Mouse (Mus musculus) 3134 (cell line): ENCODE measurements around the gene Lrrfip1.
A peak's percentile ranks its signal among the peaks of the same experiment; 100 is the strongest.

Experiments used
- DNase-seq: peaks from one replicate; pipeline ENCODE4 v3.0.0-alpha.2; 2011; ENCODE audit warnings: low spot score; ENCODE audit not compliant: insufficient read length; ENCODE audit errors: extremely low read depth

Lrrfip1 gene

GRCm38 (mm10) chr1:91109302-91109701 lies 110.8 kb downstream of the Lrrfip1 start:
- no peak for DNase-seq

GRCm38 (mm10) chr1:91112171-91112570 lies 113.6 kb downstream of the Lrrfip1 start:
- no peak for DNase-seq

GRCm38 (mm10) chr1:91112606-91113005 lies 114.1 kb downstream of the Lrrfip1 start:
- no peak for DNase-seq

- DNase-seq, result no peak
These were observed 123.6 kb downstream of the Lrrfip1 start for GRCm38 (mm10) chr1:91122121-91122520.

GRCm38 (mm10) chr1:91123004-91123403 lies 124.5 kb downstream of the Lrrfip1 start:
- no peak for DNase-seq

- no peak for DNase-seq
These were observed 124.9 kb downstream of the Lrrfip1 start for GRCm38 (mm10) chr1:91123466-91123865.

- no peak for DNase-seq
These were observed 130.3 kb downstream of the Lrrfip1 start for GRCm38 (mm10) chr1:91128849-91129248.

GRCm38 (mm10) chr1:91137036-91137435 lies 138.5 kb downstream of the Lrrfip1 start:
- no peak for DNase-seq

- DNase-seq, result no peak
These were observed 146.3 kb downstream of the Lrrfip1 start, which contains the start of gene Rbm44 for GRCm38 (mm10) chr1:91144813-91145212. Rbm44 (plus strand) TSS chr1:91145089.

- no peak for DNase-seq
These were observed 153.0 kb downstream of the Lrrfip1 start for GRCm38 (mm10) chr1:91151509-91151908.

GRCm38 (mm10) chr1:91166798-91167197 lies 168.3 kb downstream of the Lrrfip1 start:
- DNase-seq, result peak; percentile 58

- no peak for DNase-seq
These were observed 170.6 kb downstream of the Lrrfip1 start for GRCm38 (mm10) chr1:91169157-91169556.

GRCm38 (mm10) chr1:91174796-91175195 lies 176.3 kb downstream of the Lrrfip1 start:
- no peak for DNase-seq

- DNase-seq, result no peak
These were observed 177.5 kb downstream of the Lrrfip1 start for GRCm38 (mm10) chr1:91176026-91176425.

- no peak for DNase-seq
These were observed 178.3 kb downstream of the Lrrfip1 start for GRCm38 (mm10) chr1:91176871-91177270.
